Mouse (Mus musculus): ENCODE measurements around the gene Susd1. TPM values are rescaled to one million over a fixed set of nuclear protein-coding genes. Genes with fewer than 3 reads are reported as not detected.

The Susd1 gene
- total RNA-seq (2023), result 7.6 TPM

DNA sequence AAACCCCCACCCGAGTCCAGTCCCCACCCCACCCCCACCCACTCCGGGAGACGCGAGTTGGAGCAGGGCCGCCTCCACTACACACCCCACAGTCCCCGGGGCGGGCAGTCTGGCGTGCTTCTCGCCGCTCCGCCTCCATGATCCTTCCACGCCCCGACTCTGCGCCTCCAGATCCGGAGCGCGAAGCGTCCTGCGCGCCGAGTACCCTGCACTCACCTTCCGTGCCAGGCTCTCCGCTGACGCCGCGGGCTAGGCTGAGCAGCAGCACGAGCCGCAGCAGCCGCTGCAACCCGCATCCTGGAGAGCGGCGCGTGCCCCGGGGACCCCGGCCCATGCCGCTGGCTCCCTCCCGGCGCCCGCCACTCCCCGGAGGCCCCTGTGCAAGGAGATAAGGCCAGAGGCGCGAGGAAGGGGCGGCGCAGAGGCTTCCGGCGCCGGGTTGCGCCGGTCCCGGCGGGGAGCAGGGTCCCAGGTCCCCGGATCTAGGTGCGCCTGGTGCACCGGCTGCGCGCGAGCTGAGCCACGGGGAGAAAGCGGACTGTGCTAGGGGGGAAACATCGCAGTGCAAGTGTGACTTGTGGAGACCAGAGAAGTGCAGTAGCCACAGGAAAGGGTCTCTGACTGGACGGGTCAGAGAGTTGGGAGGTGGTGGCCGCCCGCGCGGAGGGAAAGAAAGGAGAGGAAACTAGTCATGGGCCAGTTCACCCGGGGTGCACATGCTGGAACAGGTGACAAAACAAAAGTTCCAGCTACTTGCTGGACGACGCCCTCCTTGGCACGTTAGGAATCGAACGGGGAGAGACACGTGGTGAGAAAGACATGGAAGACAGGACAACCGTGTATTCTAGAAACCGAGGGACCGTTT, at the start of gene Susd1:
Susd1 (minus strand) TSS at position 644 of the 865 bp plus-strand sequence.

Other genes with a start within 250 kb of the Susd1 start
- gene Ugcg, start 249.4 kb downstream of the Susd1 start, total RNA-seq (2023), result 386 TPM
- gene Ptbp3, start 110.7 kb upstream of the Susd1 start, total RNA-seq (2023), result 273 TPM
- 23.4 TPM for gene Hsdl2, start 142.9 kb upstream of the Susd1 start, total RNA-seq (2023)
- gene E130308A19Rik, start 187.6 kb upstream of the Susd1 start, total RNA-seq (2023), result 9.3 TPM